14 mouse cellular contexts compared by ENCODE assay signal in genomic region chr12:70837792-70838321, GRCm38 (mm10). TPM values are rescaled to one million over a fixed set of nuclear protein-coding genes. Genes with fewer than 3 reads are reported as not detected.
A peak's percentile ranks its signal among the peaks of the same experiment; 100 is the strongest.
DNase-seq lines count a peak whose midpoint lies in the region; ATAC-seq and TF ChIP-seq lines count a peak whose summit lies in the region.
"Had no signal": no experiment of that assay in that cellular context is flagged by ENCODE, and none has a peak within 500 bp of the region (broad histone marks: within the 10 kb centered on the region; RNA-seq: fewer than 3 reads in every experiment).

No protein-coding gene starts in this region.

- peak overlapping the region; percentile 82 for H3K27ac ChIP-seq in limb, embryonic 12.5 days
- H3K27ac ChIP-seq in limb, embryonic 10.5 days, result no peak overlapping the region
- peak overlapping the region; percentile 69 for H3K27ac ChIP-seq in gastrocnemius, adult 2 months
- H3K27ac ChIP-seq in olfactory bulb, adult 2 months (ENCODE audit: insufficient read depth, low read depth, low read length), result 0 out of 2 replicates have a peak overlapping the region, but pooled peaks have one; percentile 15
- no peak overlapping the region for H3K27ac ChIP-seq in midbrain, embryonic 10.5 days (replicated peaks)
- H3K27ac ChIP-seq: midbrain, embryonic 12.5 days had no signal

- ATAC-seq in limb, embryonic 12.5 days (ENCODE audit: insufficient number of reproducible peaks, insufficient read depth, low FRiP score, low TSS enrichment, low read depth), result no peak
- ATAC-seq: forebrain, embryonic 14.5 days; liver, postnatal 0 days had no signal

- H3K27me3 ChIP-seq in limb, embryonic 12.5 days, result no peaks in the 10 kb centered on the region
- no peaks in the 10 kb centered on the region for H3K27me3 ChIP-seq in limb, embryonic 10.5 days (ENCODE audit: low read depth, poor library complexity, severe bottlenecking)
- H3K27me3 ChIP-seq in midbrain, embryonic 10.5 days (ENCODE audit: low read depth, poor library complexity, severe bottlenecking), result no peaks in the 10 kb centered on the region
- H3K27me3 ChIP-seq: midbrain, embryonic 12.5 days had no signal

- TF ChIP-seq POLR2A in olfactory bulb, adult 2 months (IDR thresholded peaks at IDR 0.05; ENCODE audit: insufficient read depth, low read depth, low read length), result no peak

- H3K4me2 ChIP-seq in limb, embryonic 12.5 days, result 0 out of 2 replicates have a peak overlapping the region, but pooled peaks have one; percentile 9
- H3K4me2 ChIP-seq: midbrain, embryonic 12.5 days had no signal

- TF ChIP-seq CTCF in gastrocnemius, adult 2 months (IDR thresholded peaks at IDR 0.05), result no peak
- no peak for TF ChIP-seq CTCF in olfactory bulb, adult 2 months (IDR thresholded peaks at IDR 0.05; ENCODE audit: insufficient read depth, low read depth, low read length)

- no peak overlapping the region for H3K4me3 ChIP-seq in limb, embryonic 12.5 days (replicated peaks)
- H3K4me3 ChIP-seq in limb, embryonic 10.5 days, result no peak overlapping the region
- H3K4me3 ChIP-seq in gastrocnemius, adult 2 months, result peak overlapping the region; percentile 24; the same call in 1 of the 2 replicates
- no peak overlapping the region for H3K4me3 ChIP-seq in olfactory bulb, adult 2 months (ENCODE audit: insufficient read depth, low read depth, low read length)
- H3K4me3 ChIP-seq in midbrain, embryonic 10.5 days, result no peak overlapping the region
- H3K4me3 ChIP-seq: midbrain, embryonic 12.5 days had no signal

- peaks cover 53% of the 10 kb centered on the region for H3K4me1 ChIP-seq in limb, embryonic 12.5 days (replicated peaks)
- peaks cover 32% of the 10 kb centered on the region for H3K4me1 ChIP-seq in limb, embryonic 10.5 days
- peaks cover 9% of the 10 kb centered on the region for H3K4me1 ChIP-seq in olfactory bulb, adult 2 months (ENCODE audit: control insufficient read depth, insufficient read depth, low read length)
- H3K4me1 ChIP-seq in midbrain, embryonic 10.5 days, result no peaks in the 10 kb centered on the region

- 65% methylated on average over 12 of the region's 12 CpGs for WGBS in limb, embryonic 12.5 days
- 84% methylated on average over 12 of the region's 12 CpGs for WGBS in limb, embryonic 10.5 days
- WGBS in olfactory bulb, adult 2 months, result 55% methylated on average over 12 of the region's 12 CpGs
- 86% methylated on average over 12 of the region's 12 CpGs for WGBS in midbrain, embryonic 10.5 days

- intact Hi-C loops in gastrocnemius, adult 2 months (cut with DNase I), result no loop called here

- H3K9ac ChIP-seq in limb, embryonic 12.5 days (replicated peaks), result no peak overlapping the region
- H3K9ac ChIP-seq: liver, postnatal 0 days; midbrain, embryonic 12.5 days had no signal

- H3K36me3 ChIP-seq in limb, embryonic 12.5 days, result peaks cover 13% of the 10 kb centered on the region; the same call in 1 of the 2 replicates
- peaks cover 25% of the 10 kb centered on the region; the same call in 1 of the 2 replicates for H3K36me3 ChIP-seq in limb, embryonic 10.5 days
- H3K36me3 ChIP-seq in midbrain, embryonic 10.5 days, result no peaks in the 10 kb centered on the region
- H3K36me3 ChIP-seq: midbrain, embryonic 12.5 days had no signal

- H3K9me3 ChIP-seq in limb, embryonic 12.5 days, result 0 out of 2 replicates have a peak, but pooled peaks cover 4% of the 10 kb centered on the region
- H3K9me3 ChIP-seq in limb, embryonic 10.5 days (replicated peaks), result no peaks in the 10 kb centered on the region
- peaks cover 8% of the 10 kb centered on the region; the same call in 1 of the 2 replicates for H3K9me3 ChIP-seq in midbrain, embryonic 10.5 days (replicated peaks)

- DNase-seq in adrenal gland, adult (ENCODE audit: inconsistent age in 2 of 2, low spot score in 1 of 2), result peak; percentile 37 to 72
- no peak for DNase-seq in adrenal gland, postnatal 4 days (ENCODE audit: low spot score in 2 of 2)
- no peak for DNase-seq in limb, embryonic 10.5 days (ENCODE audit: low spot score)
- DNase-seq in gastrocnemius, adult 2 months, result peak; percentile 71
- DNase-seq in urinary bladder, adult 18-20 months (ENCODE audit: low spot score in 2 of 2), result no peak
- no peak for DNase-seq in midbrain, embryonic 10.5 days (ENCODE audit: low spot score)
- DNase-seq: embryo, embryonic 11 days; kidney, adult 18-20 months; layer of hippocampus, postnatal 36 days; liver, postnatal 0 days had no signal

RNA-seq across cellular contexts. Expression of gene Frmd6, which starts 12.5 kb away (rescaled TPM):
- total RNA-seq in adrenal gland, postnatal 4 days (2021), result 10 to 100 TPM; 39.2 to 39.3 TPM
- polyA plus RNA-seq in limb, embryonic 12.5 days (2016; fragmentation: Nextera tagmentation; extraction: Ambion mirVana), result 75.1 and 75.2 TPM in 2 replicates
- 47.9 and 55.6 TPM in 2 replicates for polyA plus RNA-seq in limb, embryonic 10.5 days (2016; fragmentation: Nextera tagmentation; extraction: Ambion mirVana)
- 10 to 100 TPM in 1 of 2 experiments, 1 to 10 TPM in 1; 9.8 to 14.2 TPM for total RNA-seq in gastrocnemius, adult 2 months (2021)
- not detected in 2 replicates for polyA plus RNA-seq in olfactory bulb, adult 2 months (2012; ENCODE audit: insufficient read depth, insufficient read length, low replicate concordance, missing spikeins)
- polyA plus RNA-seq in midbrain, embryonic 10.5 days (2016; fragmentation: Nextera tagmentation; extraction: Ambion mirVana), result 18.0 and 19.2 TPM in 2 replicates

Comparison
In these comparisons a context has a peak if more than half of its experiments do, and no peak if none do; other contexts are left out.
1. DNase-seq: peak in adrenal gland, adult (2 of 2) and gastrocnemius, adult 2 months (single experiment); none in adrenal gland, postnatal 4 days (0 of 2), limb, embryonic 10.5 days (single experiment), urinary bladder, adult 18-20 months (0 of 2) and midbrain, embryonic 10.5 days (single experiment).
2. H3K27ac ChIP-seq: peak in limb, embryonic 12.5 days (single experiment), gastrocnemius, adult 2 months (single experiment) and olfactory bulb, adult 2 months (single experiment); none in limb, embryonic 10.5 days (single experiment) and midbrain, embryonic 10.5 days (single experiment).